ENCODE assay signal across 14 mouse cellular contexts in genomic region chr10:92336138-92336537, GRCm38 (mm10).
"Had no signal": no experiment of that assay in that cellular context is flagged by ENCODE, and none has a peak within 500 bp of the region (broad histone marks: within the 10 kb centered on the region; RNA-seq: fewer than 3 reads in every experiment).

No protein-coding gene starts in this region.

- ATAC-seq: lung, postnatal 0 days; midbrain, embryonic 15.5 days had no signal

- H3K27ac ChIP-seq: left cerebral cortex, adult 2 months; limb, embryonic 10.5 days; liver, embryonic 15.5 days; midbrain, embryonic 10.5 days; midbrain, embryonic 15.5 days; neural tube, embryonic 13.5 days had no signal

- H3K9me3 ChIP-seq: limb, embryonic 10.5 days; liver, embryonic 15.5 days; midbrain, embryonic 10.5 days; midbrain, embryonic 15.5 days; neural tube, embryonic 13.5 days had no signal

- H3K36me3 ChIP-seq: limb, embryonic 10.5 days; liver, embryonic 15.5 days; midbrain, embryonic 10.5 days; midbrain, embryonic 15.5 days; neural tube, embryonic 13.5 days had no signal

- DNase-seq: kidney, postnatal 25 days; lung, adult 2 months; lung, postnatal 36 days; right cerebral cortex, adult 18-20 months; right cerebral cortex, postnatal 25 days; thymus, postnatal 4 days had no signal

- H3K27me3 ChIP-seq: liver, embryonic 15.5 days; midbrain, embryonic 15.5 days; neural tube, embryonic 13.5 days had no signal

- H3K9ac ChIP-seq: liver, embryonic 15.5 days; midbrain, embryonic 15.5 days; neural tube, embryonic 13.5 days had no signal

- H3K4me3 ChIP-seq: left cerebral cortex, adult 2 months; limb, embryonic 10.5 days; liver, embryonic 15.5 days; midbrain, embryonic 10.5 days; midbrain, embryonic 15.5 days; neural tube, embryonic 13.5 days had no signal

- H3K4me1 ChIP-seq: liver, embryonic 15.5 days had no signal

- H3K4me2 ChIP-seq: liver, embryonic 11.5 days; liver, embryonic 15.5 days; midbrain, embryonic 15.5 days; neural tube, embryonic 13.5 days had no signal
